Mouse (Mus musculus) adrenal gland, postnatal 14 days (tissue): ENCODE results near the gene Vangl2. TPM values are rescaled to one million over a fixed set of nuclear protein-coding genes. Genes with fewer than 3 reads are reported as not detected.

Source experiments
- DNase-seq: peaks from one replicate; pipeline ENCODE4 v3.0.0; 2021; ENCODE audit warnings: mixed read lengths
- long read RNA-seq, 2 experiments: library from polyadenylated mRNA; stranded (forward); transcript quantifications; one replicate each; pipeline ENCODE4 v2.0.0; 2021
- total RNA-seq: library from RNA; stranded (reverse); gene quantifications from 2 replicates; pipeline ENCODE4 v1.2.3, GENCODE M21; 2021

The Vangl2 gene
- total RNA-seq: 4.6 and 6.8 TPM in 2 replicates
- long read RNA-seq, experiment 1, full-length matches to known transcripts: 4 of 4 reads
- long read RNA-seq, experiment 1, partial matches to known transcripts: 0 of 4 reads
- long read RNA-seq, experiment 1, other reads (novel, unspliced or antisense): 0 of 4 reads
- long read RNA-seq, experiment 2, partial matches to known transcripts: 0 of 1 reads
- long read RNA-seq, experiment 2, other reads (novel, unspliced or antisense): 1 of 1 reads

DNA sequence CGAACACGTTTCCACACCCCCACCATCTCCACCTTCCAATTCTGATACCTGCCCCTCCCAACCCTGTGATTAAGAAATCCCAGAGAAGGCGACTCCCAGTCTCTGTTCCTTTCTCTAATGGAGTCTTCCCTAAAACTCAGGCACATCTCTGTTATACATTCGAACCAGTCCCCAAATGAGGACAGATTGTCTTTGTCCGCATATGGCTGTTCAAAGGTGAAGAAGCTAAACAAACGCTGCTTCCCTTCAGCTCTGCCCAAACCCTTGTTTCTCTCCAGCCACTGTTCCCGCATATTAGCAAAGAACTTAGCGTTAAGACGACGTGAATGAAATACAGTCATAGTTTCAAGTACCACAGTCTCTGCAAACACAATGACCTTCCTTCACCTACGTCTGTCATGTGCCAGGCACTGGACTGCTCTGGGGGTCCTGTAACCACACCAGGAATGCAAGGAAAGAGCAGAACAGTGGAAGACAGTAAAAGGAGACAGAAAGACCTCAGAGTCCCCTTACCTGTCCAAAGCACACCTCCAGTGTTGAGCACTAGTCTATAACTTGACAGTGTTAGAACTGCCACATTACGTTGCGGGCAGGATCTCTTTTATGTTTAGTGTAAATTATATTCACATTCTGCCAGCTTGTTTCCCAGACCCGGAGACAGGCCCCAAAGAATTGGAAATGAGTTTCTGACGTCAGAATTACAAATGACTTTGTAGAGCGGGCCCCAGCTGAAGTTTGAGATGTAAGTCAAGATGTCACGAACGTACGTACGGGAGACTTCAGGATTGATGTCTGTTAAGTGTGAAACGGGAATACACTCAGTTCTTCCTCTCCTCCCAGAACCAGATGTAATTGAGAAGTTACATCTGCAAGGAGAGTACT lies at the start of gene Vangl2:
TSS of gene Vangl2 (minus strand) at position 51 of the 882 bp plus-strand sequence.
- no peak for DNase-seq

DNA sequence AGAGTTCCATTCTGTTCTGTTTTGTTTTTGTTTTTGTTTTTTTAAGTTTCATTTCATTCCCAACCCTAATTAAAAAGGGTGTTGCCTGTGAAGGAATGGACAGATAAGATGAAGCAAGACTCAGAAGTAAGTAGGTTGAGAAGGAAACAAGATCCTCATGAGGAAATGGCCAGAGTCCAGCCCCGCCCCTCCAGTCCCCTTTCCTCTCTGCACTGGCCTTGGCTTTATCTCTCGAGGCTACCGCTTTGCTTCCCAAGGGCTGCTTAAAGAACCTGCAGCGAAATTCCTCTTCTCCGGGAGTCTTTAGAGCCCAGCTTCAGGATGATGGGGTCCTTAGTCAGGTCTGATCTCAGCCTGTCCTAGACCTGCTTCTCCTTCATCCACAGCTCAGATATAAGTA lies 49.7 kb upstream of the Vangl2 start:
- peak; percentile 72 for DNase-seq

DNA sequence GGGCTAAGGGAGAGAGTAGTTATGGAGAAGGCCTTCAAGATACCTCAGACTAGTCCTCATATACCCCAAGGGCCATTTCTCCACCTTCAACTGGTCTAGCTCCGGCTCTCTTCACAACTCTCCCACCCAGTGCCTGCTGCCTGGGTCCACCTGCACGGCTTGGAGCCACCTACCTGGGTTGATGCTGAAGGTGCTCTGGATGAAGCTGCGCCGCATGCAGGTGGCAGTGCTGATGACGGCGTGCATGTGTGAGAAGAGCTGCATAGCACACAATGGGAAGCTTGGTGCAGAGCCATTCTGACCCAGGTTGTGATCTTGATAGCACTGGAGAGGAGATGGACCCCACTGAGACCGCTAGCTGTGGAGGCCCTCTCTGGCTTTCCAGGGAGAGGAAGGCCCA lies 44.4 kb upstream of the Vangl2 start:
- no peak for DNase-seq

DNA sequence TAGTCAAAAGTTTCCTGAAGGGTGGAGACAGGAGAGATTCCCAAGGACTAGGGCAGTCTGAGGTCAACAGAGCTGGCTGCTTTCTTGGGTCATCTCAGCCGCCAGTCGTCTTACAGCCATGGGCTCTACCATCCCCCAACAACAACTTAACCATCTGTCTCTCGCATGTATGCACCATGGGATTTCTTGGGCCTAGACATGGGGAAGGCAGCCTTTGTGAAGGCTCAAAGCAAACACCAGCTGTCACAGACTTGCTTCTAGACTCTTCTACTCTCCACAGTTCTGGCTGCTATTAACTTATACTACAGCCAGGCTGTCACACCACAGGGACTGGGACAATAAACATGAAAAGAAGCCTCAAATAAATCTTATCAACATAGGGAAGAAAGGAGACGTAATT lies 43.3 kb upstream of the Vangl2 start:
- no peak for DNase-seq

DNA sequence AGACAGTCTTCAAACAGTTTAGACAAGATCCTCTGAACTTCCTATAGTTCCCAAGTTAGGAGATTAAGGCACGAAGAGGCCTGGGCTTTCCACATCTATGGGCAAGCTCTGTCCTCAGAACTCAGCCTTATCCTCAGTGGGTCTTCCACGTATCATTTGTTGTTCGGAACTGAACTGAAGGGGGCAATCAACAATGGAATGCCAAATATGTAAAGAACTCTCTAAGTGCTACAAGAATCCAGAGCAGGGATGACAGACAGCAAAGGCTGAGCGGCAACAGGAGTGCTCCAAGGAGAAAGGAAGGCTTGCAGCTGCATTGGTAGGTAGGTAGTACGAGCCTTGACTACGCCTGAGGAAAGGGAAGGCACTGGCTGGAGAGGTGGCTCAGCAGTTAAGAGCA lies 42.0 kb upstream of the Vangl2 start:
- DNase-seq: no peak

DNA sequence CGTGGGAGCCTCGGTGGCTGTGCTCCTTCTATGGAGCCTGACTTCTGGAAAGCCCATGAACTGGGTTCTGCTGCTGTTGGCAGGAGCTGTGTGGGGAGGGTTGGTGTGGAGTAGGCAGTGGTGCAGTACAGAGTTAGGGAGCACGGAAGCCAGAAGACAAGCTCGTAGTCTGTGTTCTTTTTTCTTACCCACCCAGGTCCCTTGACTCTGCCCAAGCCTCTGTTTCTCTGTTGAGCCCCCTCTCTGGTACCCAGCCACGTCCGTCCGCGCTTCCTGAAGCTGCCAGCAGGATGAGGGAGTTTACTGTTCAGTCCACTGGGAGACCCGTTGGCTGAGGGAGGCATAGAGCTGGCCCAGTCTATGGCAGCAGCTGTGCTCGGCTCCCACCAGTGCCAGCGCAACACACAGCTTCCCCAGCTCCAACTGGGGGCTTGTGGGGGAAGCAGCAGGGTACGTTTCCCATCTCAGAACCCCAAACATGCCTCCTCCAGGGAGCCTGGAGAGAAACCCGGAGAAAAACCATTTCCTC lies 36.4 kb upstream of the Vangl2 start:
- DNase-seq: no peak

DNA sequence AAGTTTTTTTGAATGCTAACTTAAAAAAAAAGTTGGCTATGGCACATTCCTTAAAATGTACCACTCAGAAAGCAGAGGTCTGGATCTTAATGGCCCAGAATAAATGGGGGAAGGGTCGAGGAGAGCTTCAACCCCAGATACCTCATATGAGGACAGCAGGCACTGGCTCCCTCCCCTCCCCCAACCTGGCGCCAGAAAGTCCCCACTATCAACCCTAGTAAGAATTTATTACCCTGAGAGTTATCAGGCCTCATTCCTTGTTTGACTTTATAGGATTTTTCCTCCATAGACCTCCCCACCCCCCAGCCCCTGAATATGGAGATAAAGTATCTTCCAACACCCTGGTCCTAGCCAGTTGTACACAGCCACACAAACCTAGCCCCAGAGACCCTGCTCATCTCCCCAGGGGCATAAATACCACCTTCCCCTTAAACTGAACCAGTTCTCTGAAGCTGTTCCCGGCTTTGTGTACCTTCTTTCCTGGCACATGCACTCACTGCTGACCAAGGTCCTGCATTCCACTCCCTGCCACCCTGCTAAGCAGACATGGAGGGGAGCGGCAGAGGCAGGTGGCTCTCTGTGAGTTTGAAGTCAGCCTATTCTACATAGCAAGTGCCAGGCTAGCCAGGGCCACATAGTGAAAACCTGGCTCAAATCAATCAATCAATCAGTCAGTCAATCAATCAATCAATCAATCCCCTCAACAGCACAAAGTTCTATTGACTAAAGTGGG lies 35.2 kb upstream of the Vangl2 start:
- DNase-seq: no peak

DNA sequence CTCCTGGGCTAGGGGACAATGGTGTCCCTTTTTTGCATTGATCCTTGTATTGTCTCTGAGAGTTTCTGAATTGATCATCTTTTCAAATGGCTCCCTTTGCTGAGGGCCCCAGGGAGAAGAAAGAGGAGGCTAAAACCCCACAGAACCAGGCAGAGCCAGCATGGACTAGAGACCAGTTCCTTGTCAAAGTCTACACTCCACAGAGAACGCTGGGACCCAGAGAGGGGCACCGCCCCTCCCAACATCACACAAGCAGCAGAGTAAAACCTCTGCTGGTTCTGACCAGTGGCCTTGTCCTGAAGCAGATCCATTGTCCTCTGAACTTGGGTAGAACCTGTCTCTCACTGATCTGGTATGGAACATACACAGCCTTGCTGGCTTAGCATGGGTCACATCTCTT lies 33.9 kb upstream of the Vangl2 start:
- no peak for DNase-seq

DNA sequence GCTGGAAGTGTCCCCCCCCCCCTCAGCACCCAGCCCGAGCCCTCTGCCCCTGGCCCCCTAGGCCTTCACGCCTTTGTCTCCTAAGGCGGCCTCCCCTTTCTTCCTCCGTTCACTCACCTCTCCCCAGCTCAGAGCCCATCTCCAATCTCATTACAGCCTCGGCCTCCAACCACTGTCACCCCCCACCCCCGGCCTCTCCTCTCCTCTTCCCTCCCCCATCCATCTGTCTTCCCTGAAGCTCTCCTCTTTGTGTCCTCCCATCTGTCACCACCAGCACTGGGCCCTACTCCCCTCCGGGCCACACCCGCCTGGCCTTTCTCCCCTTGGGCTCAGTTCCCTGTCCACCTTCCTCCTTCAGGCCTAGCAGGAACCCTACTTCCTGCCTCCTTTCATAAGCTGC lies 33.0 kb upstream of the Vangl2 start:
- DNase-seq: no peak

DNA sequence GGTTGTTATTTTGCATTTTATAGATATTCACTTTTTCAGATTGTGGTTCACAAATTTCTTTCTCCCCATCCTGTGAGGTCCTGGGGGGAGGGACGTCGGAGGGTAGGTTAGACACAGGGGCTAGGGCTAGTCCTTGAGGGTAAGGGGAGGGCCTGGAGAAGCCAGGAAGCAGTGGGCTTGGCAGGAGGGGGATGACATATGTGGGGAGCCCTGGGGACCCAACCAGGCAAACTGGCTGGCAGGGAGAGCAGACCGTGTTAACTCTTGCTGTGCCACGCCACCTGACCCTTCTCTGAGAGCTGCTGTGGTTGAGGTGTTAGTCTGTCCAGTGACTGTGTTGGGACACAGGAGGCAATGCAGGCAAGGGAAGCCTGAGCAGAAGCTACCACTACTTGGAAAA lies 32.4 kb upstream of the Vangl2 start:
- DNase-seq: no peak

DNA sequence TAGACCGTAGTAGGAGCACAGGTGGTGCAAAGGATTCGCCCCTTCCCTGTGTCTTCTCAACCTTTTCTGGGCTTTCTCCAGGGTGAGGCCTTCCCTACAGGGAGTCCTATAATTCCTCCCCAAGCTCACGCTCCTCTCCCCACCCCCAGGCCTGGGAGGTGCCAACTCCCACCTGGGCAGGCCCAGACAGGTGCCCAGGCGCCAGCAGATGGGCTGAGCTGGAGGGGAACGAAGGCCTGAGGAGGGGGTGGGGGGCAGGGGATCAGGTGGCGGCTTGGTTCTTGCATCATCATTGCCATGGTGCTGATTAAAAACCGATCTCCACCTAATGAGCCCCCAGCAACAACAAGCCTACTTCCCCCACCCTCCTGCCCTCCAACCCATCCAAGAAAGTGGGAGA lies 30.6 kb upstream of the Vangl2 start:
- no peak for DNase-seq

DNA sequence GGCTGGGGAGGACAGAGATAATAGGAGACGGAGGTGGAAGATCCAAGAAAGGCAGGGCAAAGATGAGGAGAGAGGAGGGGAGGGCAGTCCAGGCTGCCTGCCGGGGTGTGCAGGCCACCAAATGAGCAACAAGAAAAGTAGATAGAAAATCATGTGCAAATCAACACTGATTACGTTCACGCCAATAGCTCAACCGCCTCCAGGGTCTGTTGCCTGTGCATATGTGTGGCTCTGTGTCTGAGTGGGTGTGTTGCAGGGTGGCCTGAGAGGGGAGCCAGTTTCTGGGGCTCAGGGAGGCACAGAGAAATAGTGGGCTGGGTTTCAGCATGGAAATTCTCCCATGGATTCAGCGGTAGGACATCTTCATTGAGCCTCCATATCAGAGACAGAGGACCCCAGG lies 30.1 kb upstream of the Vangl2 start:
- no peak for DNase-seq

DNA sequence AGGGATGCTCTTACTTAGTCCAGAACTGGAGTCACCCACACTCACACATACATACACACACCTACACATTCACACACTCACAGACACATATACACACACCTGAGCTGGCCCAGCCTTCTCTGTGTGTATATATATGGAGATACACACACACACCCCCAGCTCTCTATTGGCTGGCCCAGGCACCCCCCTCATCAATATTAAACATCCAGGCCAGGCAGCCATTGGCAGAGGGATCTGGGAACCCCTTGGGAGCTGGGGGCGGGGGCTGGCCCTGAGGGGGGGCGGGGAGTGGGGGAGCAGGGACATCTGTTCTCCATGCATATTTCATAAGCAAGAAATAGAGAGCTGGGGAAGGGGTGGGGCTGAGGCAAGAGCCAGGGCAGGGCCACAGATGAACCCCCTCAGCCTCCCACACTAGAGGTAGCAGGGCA lies 29.3 kb upstream of the Vangl2 start, which contains the start of gene Nhlh1:
TSS of gene Nhlh1 (minus strand) at position 83 of the 431 bp plus-strand sequence.
- DNase-seq: no peak

DNA sequence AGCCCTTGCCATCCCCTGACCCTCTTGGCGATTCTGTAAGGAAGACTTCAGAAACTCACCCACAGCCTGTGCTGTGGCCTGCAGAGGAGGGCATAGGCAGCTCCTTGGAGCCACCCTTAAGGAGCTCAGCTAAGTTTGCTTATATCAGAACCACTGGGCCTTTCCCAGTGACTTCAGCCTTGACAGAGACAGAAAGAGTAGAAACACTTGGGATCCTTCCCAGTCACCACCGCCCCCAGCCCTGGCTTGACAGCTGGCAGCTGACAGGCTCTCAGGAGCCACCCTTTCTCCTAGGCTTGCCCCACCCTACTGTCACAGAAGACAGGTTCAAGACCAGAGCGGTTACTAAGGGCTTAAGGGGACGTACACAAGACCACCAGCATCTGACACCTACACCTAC lies 28.0 kb upstream of the Vangl2 start:
- DNase-seq: no peak

DNA sequence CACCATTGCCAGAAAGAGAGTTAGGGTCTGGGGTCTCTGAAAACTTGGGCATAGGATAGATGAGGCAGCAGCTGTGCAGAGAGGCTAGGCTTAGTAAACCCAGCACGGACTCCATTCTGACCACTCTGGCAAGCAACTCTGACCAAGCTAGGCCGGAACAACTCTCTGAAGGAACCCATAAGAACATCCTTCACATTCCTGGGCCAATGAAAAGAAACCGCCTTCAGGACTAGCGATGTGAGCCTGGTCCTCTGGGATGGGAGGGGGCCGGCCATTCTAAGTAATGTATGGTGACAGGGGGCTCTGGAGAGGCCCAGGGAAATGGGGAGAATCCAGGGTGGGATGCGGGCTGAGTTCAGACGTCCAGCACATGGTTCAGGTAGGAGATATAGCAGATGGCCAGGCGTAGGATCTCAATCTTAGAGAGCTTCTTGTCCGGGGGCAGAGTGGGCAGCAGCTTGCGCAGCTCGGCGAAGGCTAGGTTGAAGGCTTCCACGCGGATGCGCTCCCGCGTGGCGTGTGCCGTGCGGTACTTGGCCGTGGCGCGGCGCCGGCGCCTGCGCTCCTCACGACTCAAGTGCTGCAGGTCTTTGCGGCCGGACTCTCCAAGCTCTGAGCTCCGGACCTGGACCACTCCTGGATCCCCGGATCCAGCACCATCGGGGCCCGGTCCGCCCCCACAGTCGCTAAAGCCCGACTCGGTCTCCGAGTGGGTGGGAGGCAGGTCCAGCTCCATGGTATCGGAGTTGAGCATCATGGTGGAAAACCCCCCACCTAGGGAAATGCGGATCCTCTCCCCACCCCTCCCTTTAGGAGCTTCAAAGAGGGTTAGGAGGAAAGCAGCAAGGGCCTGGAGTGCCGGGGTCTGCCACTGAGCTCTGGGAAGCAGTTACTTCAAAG lies 25.5 kb upstream of the Vangl2 start:
- no peak for DNase-seq

DNA sequence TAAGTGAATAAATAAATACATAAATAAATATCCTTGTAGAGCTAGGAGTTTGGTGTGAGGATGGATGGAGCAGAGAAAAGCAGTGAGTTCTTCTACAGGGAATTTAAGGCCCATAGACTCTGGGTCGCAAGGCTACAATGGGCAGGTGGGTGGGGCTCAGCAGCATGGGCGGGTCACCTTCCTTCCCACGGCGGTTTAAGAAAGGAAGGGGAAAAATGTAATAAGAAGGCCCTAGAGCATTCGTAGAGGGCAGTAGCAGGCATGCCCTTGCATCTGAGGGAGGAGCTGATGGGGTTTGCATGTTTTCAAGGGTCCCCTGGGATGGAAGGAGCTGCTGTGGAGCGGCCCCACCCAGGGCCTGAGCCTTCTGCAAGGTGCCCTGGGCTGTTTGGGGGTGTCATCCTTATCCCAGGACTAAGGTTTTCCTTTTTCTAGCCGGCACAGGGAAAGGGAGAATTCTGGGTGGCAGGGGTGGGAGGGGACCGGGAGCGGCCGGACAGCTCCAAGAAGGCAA lies 24.6 kb upstream of the Vangl2 start:
- no peak for DNase-seq

DNA sequence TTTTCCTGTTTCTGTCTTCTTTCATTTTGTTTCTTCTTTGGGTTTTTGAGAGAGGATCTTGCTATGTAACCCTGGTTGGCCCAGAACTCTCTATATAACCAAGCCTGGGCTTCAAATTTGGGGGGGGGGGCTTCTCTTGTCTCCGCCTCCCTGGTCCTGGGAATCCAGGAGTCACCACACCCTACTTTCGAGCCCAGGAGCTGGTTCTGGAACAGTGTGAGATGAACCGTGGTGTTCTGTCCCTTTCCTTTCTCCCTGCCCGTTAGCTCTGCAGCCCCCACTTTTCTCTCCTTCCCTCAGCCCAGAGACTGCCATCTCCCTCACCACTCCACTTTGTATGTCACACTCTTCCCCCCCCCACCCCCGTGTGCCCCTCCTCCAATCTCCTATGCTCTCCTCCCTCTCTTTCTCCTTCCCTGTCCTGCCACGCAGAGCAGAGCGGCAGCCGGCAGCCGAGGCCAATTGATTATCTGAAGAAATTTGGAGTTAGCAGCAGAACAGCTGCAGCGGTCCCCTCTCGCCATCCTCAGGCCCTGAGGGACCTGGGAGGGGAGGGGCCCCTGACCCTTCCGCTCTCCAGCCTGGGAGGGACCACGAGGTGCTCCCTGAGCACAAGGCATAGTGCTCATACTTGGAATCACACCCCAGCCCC lies 21.0 kb upstream of the Vangl2 start:
- DNase-seq: no peak

DNA sequence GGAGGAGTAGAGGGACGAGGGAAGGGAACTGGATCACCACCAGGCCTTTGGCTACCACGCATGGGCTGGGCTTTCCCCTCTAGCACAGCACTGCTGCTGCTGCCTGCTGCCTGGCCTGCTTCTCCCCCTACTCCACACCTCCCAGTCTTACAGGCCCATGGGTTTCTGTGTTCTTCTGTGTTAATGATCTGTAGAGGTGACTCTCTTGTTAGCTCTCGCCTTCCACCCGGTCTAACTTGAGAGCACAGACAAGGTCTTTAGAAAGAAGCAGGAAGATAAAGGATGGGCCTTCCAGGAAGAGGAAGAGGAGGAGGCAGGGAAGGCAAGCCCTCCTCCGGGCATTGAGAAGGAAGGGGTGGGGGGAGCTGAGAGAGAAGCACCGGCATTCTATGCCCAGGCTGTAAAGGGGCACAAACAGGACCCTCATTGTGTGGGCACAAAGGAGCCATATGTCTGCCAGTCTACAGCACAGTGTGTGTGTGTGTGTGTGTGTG lies 20.0 kb upstream of the Vangl2 start:
- no peak for DNase-seq

DNA sequence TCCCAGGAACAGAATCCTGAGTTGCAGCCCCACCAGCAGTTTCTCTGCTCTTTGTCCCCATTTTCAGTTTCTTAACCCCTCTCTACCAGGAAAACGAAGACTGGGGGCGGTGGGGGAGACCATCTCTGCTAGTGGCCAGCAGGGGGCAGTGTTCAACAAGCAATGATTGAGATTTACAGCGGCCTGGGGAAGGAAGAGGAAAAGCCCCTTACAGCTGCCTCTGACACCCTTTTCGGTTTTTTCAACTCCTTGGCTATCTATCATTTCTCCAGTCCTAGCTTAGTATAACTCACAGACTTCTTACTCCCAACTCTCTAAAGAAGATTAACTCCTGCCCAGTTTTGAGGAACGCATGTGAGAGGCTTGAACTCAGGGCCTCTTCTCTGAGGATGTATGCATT lies 18.7 kb upstream of the Vangl2 start:
- DNase-seq: peak; percentile 85

DNA sequence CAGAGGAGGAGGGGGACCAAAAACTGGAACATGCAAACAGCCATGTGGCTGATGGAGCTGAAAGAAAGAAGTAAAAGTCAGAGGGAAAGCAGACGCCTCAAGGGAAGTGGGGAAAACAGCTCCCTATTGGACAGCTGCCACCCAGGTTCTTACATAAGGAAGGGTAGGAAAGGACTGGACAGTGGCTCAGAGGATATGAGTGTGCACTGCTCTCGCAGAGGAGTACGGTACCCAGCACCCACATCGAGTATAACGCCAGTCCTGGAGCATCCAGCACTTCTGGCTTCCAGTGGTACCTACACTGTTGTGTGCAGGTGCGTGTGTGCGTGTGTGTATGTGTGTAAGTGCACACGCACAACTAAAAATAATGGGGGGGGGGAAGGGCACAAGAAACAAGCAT lies 18.2 kb upstream of the Vangl2 start:
- DNase-seq: no peak

DNA sequence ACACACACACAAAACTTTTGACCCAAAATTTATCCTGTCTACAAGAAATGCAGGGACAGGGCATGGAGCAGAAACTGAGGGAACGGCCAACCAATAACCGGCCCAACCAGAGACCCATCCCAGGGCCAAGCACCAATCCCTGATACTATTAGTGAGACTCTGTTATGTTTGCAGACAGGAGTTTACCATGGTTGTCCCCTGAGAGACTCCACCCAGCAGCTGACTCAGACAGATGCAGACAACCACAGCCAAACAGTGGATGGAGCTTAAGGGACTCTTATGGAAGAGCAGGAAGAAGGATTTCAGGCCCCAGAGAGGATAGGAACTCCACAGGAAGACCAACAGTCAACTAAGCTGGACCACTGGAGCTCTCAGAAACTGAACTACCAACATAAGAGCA lies 1.7 kb upstream of the Vangl2 start:
- DNase-seq: no peak
